Mouse (Mus musculus) adrenal gland, adult 10 weeks (tissue): ENCODE measurements around the gene Kbtbd2. TPM values are rescaled to one million over a fixed set of nuclear protein-coding genes. Genes with fewer than 3 reads are reported as not detected.

ENCODE experiments used
- polyA plus RNA-seq: library from polyadenylated mRNA; stranded (reverse); fragments of 350-450 nt; fragmentation: Illumina TruSeq; extraction: RNeasy Lipid Tissue Mini Kit (QIAGEN cat#74804); gene quantifications from one replicate; pipeline ENCODE4 v1.2.3, GENCODE M21; 2014; ENCODE audit warnings: low read depth, low replicate concordance

The Kbtbd2 gene
- polyA plus RNA-seq: 66.3 TPM

DNA sequence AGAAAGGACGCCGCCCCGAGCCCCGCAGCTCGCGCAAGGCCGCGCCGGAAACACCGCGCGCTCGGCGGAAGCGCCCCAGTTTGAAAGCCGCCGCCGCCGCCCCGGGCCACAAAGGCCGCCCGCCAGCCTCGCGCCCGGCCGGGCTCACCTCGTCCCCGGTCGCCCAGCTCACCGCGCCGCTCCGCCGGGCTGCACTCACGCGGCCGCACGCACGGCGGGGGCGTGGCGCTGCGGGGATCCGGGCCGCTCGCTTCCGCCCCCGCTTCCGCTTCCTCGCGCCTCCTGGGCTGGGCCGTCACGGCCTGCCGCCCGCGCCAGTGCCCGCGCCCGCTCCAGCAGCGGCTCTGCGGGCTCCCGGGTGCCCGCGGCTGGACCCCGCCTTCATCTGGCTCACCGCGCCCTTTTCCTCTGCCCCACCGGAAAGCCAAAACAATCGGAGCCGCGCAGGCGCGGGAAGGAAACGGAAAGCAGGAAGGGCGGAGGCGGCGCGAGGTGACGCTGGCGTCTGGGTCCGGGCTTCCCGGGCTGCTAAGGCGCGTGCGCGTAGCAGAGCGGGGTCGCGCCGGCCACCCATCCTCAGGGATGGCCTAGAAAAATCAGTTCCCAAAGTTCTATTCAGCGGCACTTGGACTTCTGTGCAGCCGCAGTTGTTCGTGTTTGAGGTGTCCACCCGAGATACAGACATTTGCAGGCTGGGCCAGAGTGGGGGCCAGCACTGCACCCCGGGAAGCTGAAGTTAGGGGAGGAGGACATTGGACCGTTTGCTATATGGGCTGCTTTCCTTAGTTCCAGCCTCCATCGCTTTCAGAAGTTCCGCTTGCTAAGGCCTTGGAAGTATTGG is at the start of gene Kbtbd2:
Kbtbd2 (minus strand) TSS at position 503 of the 841 bp plus-strand sequence.

DNA sequence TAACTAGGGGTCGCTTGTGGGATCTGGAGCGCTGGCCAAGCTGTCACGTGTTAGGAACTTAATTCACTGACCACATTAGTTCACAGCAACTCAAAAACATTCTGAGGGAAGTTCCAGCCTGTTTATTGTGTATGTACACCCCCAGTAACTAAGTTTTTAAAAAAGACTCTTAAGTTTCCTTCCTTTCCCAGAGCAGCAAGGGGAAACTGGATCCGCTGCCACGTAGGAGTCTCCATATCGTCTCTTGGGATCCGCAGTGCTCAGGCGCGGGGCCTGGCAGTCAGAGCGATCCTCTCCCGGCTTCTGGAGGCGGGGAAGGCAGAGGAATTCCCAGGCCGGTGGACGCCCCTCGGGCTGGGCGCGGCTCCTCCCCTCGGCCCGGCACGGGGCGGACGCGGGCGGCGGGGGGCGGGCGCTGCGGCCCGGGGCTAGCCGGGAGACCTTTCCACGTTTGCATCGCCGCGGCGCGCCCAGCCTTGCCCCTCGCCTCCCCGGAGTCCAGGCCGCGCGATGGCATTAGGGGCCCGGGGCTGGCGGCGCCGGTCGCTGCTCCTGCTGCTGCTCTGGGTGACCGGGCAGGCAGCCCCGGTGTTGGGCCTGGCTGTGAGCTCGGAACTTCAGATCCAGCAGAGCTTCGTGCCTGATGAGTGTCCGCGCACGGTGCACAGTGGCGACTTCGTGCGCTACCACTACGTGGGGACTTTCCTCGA is 34.2 kb upstream of the Kbtbd2 start, which contains the start of gene Fkbp9:
Fkbp9 (plus strand) TSS at position 363 of the 710 bp plus-strand sequence.

Other genes starting within 250 kb of the Kbtbd2 start
- 0.41 TPM for gene Pde1c, start 228.7 kb downstream of the Kbtbd2 start, polyA plus RNA-seq
- 65.3 TPM for gene Lsm5, start 93.1 kb downstream of the Kbtbd2 start, polyA plus RNA-seq
- 66.8 TPM for gene Avl9, start 82.9 kb downstream of the Kbtbd2 start, polyA plus RNA-seq
- 74.4 TPM for gene Fkbp9, start 34.2 kb upstream of the Kbtbd2 start, polyA plus RNA-seq
- 80.4 TPM for gene Nt5c3, start 126.1 kb upstream of the Kbtbd2 start, polyA plus RNA-seq
- 0.41 TPM for gene Vmn1r4, start 126.2 kb upstream of the Kbtbd2 start, polyA plus RNA-seq
- not detected for gene Vmn1r5, start 172.5 kb upstream of the Kbtbd2 start, polyA plus RNA-seq
- not detected for gene Vmn1r6, start 199.4 kb upstream of the Kbtbd2 start, polyA plus RNA-seq
- not detected for gene Vmn1r7, start 227.5 kb upstream of the Kbtbd2 start, polyA plus RNA-seq
- not detected for gene Vmn1r8, start 234.5 kb upstream of the Kbtbd2 start, polyA plus RNA-seq